Mouse (Mus musculus) testis, adult 2 months (tissue): ENCODE results near the gene Ctnnb1.

ENCODE experiments used
- CTCF ChIP-seq: fragments of 200-500 bp; IDR thresholded peaks from 2 replicates; pipeline ENCODE4 v1.5.1; 2012; ENCODE audit warnings: low read depth, mild to moderate bottlenecking, inconsistent platforms, low read length, moderate library complexity; ENCODE audit not compliant: control insufficient read depth, insufficient read depth, insufficient replicate concordance
- POLR2A ChIP-seq: fragments of 200-500 bp; IDR thresholded peaks from 2 replicates; pipeline ENCODE4 v1.6.1; 2012; ENCODE audit warnings: low read depth, mild to moderate bottlenecking, inconsistent platforms, low read length, moderate library complexity; ENCODE audit not compliant: control insufficient read depth

- TF ChIP-seq CTCF (no peak), POLR2A (no peak)
Measured at GRCm38 (mm10) chr9:120958560-120958959, 29.5 kb downstream of the Ctnnb1 start.
